ENCODE assay signal across 19 mouse cellular contexts in genomic region chr1:132085181-132086049, GRCm38 (mm10). TPM values are rescaled to one million over a fixed set of nuclear protein-coding genes. Genes with fewer than 3 reads are reported as not detected.
DNase-seq lines count a peak whose midpoint lies in the region; ATAC-seq and TF ChIP-seq lines count a peak whose summit lies in the region.
"Had no signal": no experiment of that assay in that cellular context is flagged by ENCODE, and none has a peak within 500 bp of the region (broad histone marks: within the 10 kb centered on the region; RNA-seq: fewer than 3 reads in every experiment).

No protein-coding gene starts in this region.

- TF ChIP-seq RAD21 in MEL (IDR thresholded peaks at IDR 0.05; ENCODE audit: low read depth, low read length) = peak; percentile 23

- no peak for TF ChIP-seq POLR2A in MEL (IDR thresholded peaks at IDR 0.05; ENCODE audit: control insufficient read depth in 1 of 2, insufficient read depth in 1 of 2, low read depth in 1 of 2, low read length in 2 of 2, poor library complexity in 1 of 2)

- WGBS in kidney, embryonic 15.5 days = 48% methylated on average over 7 of the region's 7 CpGs

- peak; percentile 48 to 54; a peak in 2 of 4 replicates for TF ChIP-seq EP300 in MEL (IDR thresholded peaks at IDR 0.05; ENCODE audit: low read depth in 1 of 2, low read length in 2 of 2)

- peak overlapping the region; percentile 9; the same call in 1 of the 2 replicates for H3K27ac ChIP-seq in kidney, embryonic 15.5 days
- H3K27ac ChIP-seq in MEL (ENCODE audit: control insufficient read depth, low read depth, low read length) = peak overlapping the region; percentile 67
- H3K27ac ChIP-seq: forebrain, embryonic 15.5 days; hindbrain, embryonic 12.5 days had no signal

- no peak for DNase-seq in kidney, postnatal 36 days
- peak; percentile 85 for DNase-seq in MEL (ENCODE audit: low read depth, low spot score)
- DNase-seq in right cerebral cortex, adult 18-20 months = no peak
- DNase-seq in urinary bladder, postnatal 4 days (ENCODE audit: low spot score in 2 of 2) = no peak
- DNase-seq: adrenal gland, postnatal 14 days; cerebellum, postnatal 10 days; embryo, embryonic 11 days; gastrocnemius, postnatal 36 days; heart, postnatal 10 days; left cerebral cortex, postnatal 4 days; liver had no signal

- H3K79me2 ChIP-seq in MEL (ENCODE audit: control insufficient read depth, insufficient read depth, low read length, poor library complexity) = no peaks in the 10 kb centered on the region

- TF ChIP-seq CTCF in MEL (IDR thresholded peaks at IDR 0.05 in 2 of 3, conservative IDR thresholded peaks at IDR 0.05 in 1 of 3; ENCODE audit: control insufficient read depth in 1 of 3, insufficient read depth in 1 of 3, low read depth in 2 of 3, low read length in 3 of 3, poor library complexity in 1 of 3, severe bottlenecking in 1 of 3) = peak in 1 of 3 experiments; percentile 6; a peak in 1 of 6 replicates

- H3K9me3 ChIP-seq in kidney, embryonic 15.5 days (replicated peaks) = no peaks in the 10 kb centered on the region
- no peaks in the 10 kb centered on the region for H3K9me3 ChIP-seq in MEL (replicated peaks; ENCODE audit: insufficient read depth, low read length)
- H3K9me3 ChIP-seq: forebrain, embryonic 15.5 days; hindbrain, embryonic 12.5 days had no signal

- peak; percentile 69 for ATAC-seq in kidney, embryonic 15.5 days (replicated peaks; ENCODE audit: low FRiP score)
- peak; percentile 68 to 86 for ATAC-seq in hematopoietic stem cell, adult 5-6 weeks (replicated peaks in 1 of 2; ENCODE audit: insufficient read depth in 1 of 2, low FRiP score in 2 of 2, low TSS enrichment in 1 of 2, low read depth in 1 of 2, poor library complexity in 2 of 2, severe bottlenecking in 2 of 2)
- peak; percentile 80 for ATAC-seq in megakaryocyte-erythroid progenitor cell, adult 5-6 weeks (replicated peaks; ENCODE audit: low FRiP score, low TSS enrichment, poor library complexity, severe bottlenecking)
- ATAC-seq: forebrain, embryonic 15.5 days; inflammation-experienced regulatory T-cells, adult 6 months had no signal

- H3K9ac ChIP-seq in kidney, embryonic 15.5 days = no peak overlapping the region
- H3K9ac ChIP-seq in MEL (ENCODE audit: control insufficient read depth, low read depth, low read length, poor library complexity, severe bottlenecking) = peak overlapping the region; percentile 27
- H3K9ac ChIP-seq: forebrain, embryonic 15.5 days; hindbrain, embryonic 12.5 days had no signal

- no peaks in the 10 kb centered on the region for H3K4me1 ChIP-seq in kidney, embryonic 15.5 days
- peaks cover 12 to 17% of the 10 kb centered on the region in 2 experiments for H3K4me1 ChIP-seq in MEL (ENCODE audit: control insufficient read depth in 1 of 2, insufficient read depth in 2 of 2, low read length in 2 of 2)
- H3K4me1 ChIP-seq: hindbrain, embryonic 12.5 days had no signal

- no peaks in the 10 kb centered on the region for H3K27me3 ChIP-seq in kidney, embryonic 15.5 days
- H3K27me3 ChIP-seq in MEL (ENCODE audit: control insufficient read depth in 1 of 2, insufficient read depth in 2 of 2, low read length in 2 of 2) = no peaks in the 10 kb centered on the region
- H3K27me3 ChIP-seq: forebrain, embryonic 15.5 days; hindbrain, embryonic 12.5 days had no signal

- H3K36me3 ChIP-seq in kidney, embryonic 15.5 days = no peaks in the 10 kb centered on the region
- H3K36me3 ChIP-seq in MEL (ENCODE audit: control insufficient read depth in 1 of 2, insufficient read depth in 2 of 2, low read length in 2 of 2) = peaks cover 0 to 13% of the 10 kb centered on the region in 2 experiments; a peak in 2 of 4 replicates
- H3K36me3 ChIP-seq: forebrain, embryonic 15.5 days; hindbrain, embryonic 12.5 days had no signal

- H3K4me2 ChIP-seq in kidney, embryonic 15.5 days = no peak overlapping the region
- H3K4me2 ChIP-seq: forebrain, embryonic 15.5 days; heart, embryonic 11.5 days; hindbrain, embryonic 12.5 days; midbrain, embryonic 11.5 days had no signal

- no peak overlapping the region for H3K4me3 ChIP-seq in kidney, embryonic 15.5 days (replicated peaks)
- H3K4me3 ChIP-seq in MEL (ENCODE audit: control insufficient read depth in 1 of 2, insufficient read depth in 1 of 2, low read depth in 2 of 2, low read length in 2 of 2) = no peak overlapping the region
- H3K4me3 ChIP-seq: forebrain, embryonic 15.5 days; hindbrain, embryonic 12.5 days had no signal

TF ChIP-seq in MEL, 35 proteins besides CTCF, POLR2A, EP300 and RAD21:
- TF ChIP-seq TCF12 (IDR thresholded peaks at IDR 0.05; ENCODE audit: low read depth, low read length) (no peak), HCFC1 (IDR thresholded peaks at IDR 0.05; ENCODE audit: low read depth, low read length) (0 out of 2 replicates have a peak, but pooled peaks have one; percentile 31), TAL1 (IDR thresholded peaks at IDR 0.05; ENCODE audit: low read length) (no peak), USF1 (IDR thresholded peaks at IDR 0.05; ENCODE audit: low read depth, low read length) (no peak), E2F4 (IDR thresholded peaks at IDR 0.05; ENCODE audit: borderline replicate concordance, low read depth, low read length) (no peak), CHD2 (IDR thresholded peaks at IDR 0.05; ENCODE audit: low read length) (no peak), NELFE (IDR thresholded peaks at IDR 0.05; ENCODE audit: low read depth, low read length) (no peak), MXI1 (IDR thresholded peaks at IDR 0.05; ENCODE audit: low read depth, low read length) (no peak), POLR2AphosphoS5 (IDR thresholded peaks at IDR 0.05; ENCODE audit: borderline replicate concordance, low read depth, low read length) (no peak), BHLHE40 (IDR thresholded peaks at IDR 0.05; ENCODE audit: borderline replicate concordance, low read depth, low read length) (no peak), GATA1 (IDR thresholded peaks at IDR 0.05; ENCODE audit: low read depth, low read length) (peak; percentile 63), RCOR1 (IDR thresholded peaks at IDR 0.05; ENCODE audit: low read depth, low read length) (no peak), MAZ (IDR thresholded peaks at IDR 0.05; ENCODE audit: low read depth, low read length) (0 out of 2 replicates have a peak, but pooled peaks have one; percentile 14), ETS1 (IDR thresholded peaks at IDR 0.05; ENCODE audit: low read depth, low read length) (0 out of 2 replicates have a peak, but pooled peaks have one; percentile 35), TBP (IDR thresholded peaks at IDR 0.05; ENCODE audit: low read depth, low read length) (0 out of 2 replicates have a peak, but pooled peaks have one; percentile 42), MAFK (IDR thresholded peaks at IDR 0.05; ENCODE audit: borderline replicate concordance, low read depth, low read length) (no peak)

RNA-seq across cellular contexts. Expression of gene Mfsd4a, which starts 17.6 kb away (rescaled TPM):
- 15.6 and 15.8 TPM in 2 replicates for polyA plus RNA-seq in kidney, embryonic 15.5 days (2015; fragmentation: Nextera tagmentation; extraction: Ambion mirVana)
- total RNA-seq in MEL (2012; rRNA removed) = 2.7 and 3.6 TPM in 2 replicates
- polyA plus RNA-seq in MEL (2012; ENCODE audit: insufficient read depth in 1 of 2, insufficient read length in 2 of 2, low read depth in 1 of 2, low replicate concordance in 2 of 2, missing spikeins in 1 of 2) = 10 to 100 TPM in 1 of 2 experiments, not detected in 1; 15.5 TPM
- 0.79 and 2.9 TPM in 2 replicates for total RNA-seq in hematopoietic stem cell, adult 5-6 weeks (2017)
- total RNA-seq in megakaryocyte-erythroid progenitor cell, adult 5-6 weeks (2014; fragmentation: Nextera tagmentation) = 0.40 TPM in 1 of 2 replicates, not detected in the other
- total RNA-seq in megakaryocyte-erythroid progenitor cell, adult 5-6 weeks (2017) = 0.75 and 3.8 TPM in 2 replicates

RNA-seq across cellular contexts. Expression of gene Cdk18, which starts 54.1 kb away (rescaled TPM):
- polyA plus RNA-seq in kidney, embryonic 15.5 days (2015; fragmentation: Nextera tagmentation; extraction: Ambion mirVana) = 7.6 and 8.1 TPM in 2 replicates
- total RNA-seq in MEL (2012; rRNA removed) = 0.56 and 1.3 TPM in 2 replicates
- 10 to 100 TPM in 1 of 2 experiments, not detected in 1; 15.7 TPM for polyA plus RNA-seq in MEL (2012; ENCODE audit: insufficient read depth in 1 of 2, insufficient read length in 2 of 2, low read depth in 1 of 2, low replicate concordance in 2 of 2, missing spikeins in 1 of 2)
- total RNA-seq in hematopoietic stem cell, adult 5-6 weeks (2017) = 4.5 and 6.4 TPM in 2 replicates
- 0.42 TPM in 1 of 2 replicates, not detected in the other for total RNA-seq in megakaryocyte-erythroid progenitor cell, adult 5-6 weeks (2014; fragmentation: Nextera tagmentation)
- 0.46 TPM in 1 of 2 replicates, not detected in the other for total RNA-seq in megakaryocyte-erythroid progenitor cell, adult 5-6 weeks (2017)
- polyA plus RNA-seq: inflammation-experienced regulatory T-cells, adult 6 months had no signal
